Mouse (Mus musculus) neural tube, embryonic 10.5 days (tissue): ENCODE measurements around the gene Grin3b.

ENCODE experiments used
- DNase-seq: peaks from one replicate; pipeline ENCODE4 v3.0.0-alpha.2; 2017; ENCODE audit warnings: low spot score; ENCODE audit errors: extremely low spot score

The Grin3b gene

GRCm38 (mm10) chr10:79987771-79988505, 17.4 kb downstream of the Grin3b start:
- DNase-seq, result peak; percentile 44

GRCm38 (mm10) chr10:79988506-79989271, 18.2 kb downstream of the Grin3b start, which contains the start of gene Cnn2:
Gene Cnn2 (plus strand): TSS chr10:79988584.
- peak; percentile 73 for DNase-seq

DNA sequence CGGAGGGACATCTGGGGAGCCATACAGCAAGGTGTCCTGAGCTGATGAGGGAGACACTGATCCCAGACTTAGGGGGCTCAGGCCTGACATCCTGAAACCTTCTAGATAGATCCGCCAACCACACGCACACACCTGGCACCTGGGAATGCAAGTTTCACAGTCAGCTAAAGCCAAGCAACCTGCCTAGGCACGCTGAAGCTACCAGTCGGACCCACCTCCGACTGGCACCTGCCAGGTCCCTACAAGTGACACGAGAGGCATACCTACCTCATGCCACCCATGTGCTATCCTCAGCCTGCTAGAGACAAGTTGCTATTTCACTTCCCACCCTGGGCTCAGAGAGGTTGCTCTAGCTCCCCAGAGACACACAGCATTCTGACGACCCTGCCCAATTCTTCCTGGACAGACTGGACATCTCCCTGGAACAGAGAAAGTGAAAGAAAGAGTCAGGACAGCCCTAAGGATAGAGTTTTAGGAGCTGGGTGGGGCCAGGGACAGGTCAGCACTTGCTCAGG, 18.8 kb downstream of the Grin3b start:
- DNase-seq, result no peak

DNA sequence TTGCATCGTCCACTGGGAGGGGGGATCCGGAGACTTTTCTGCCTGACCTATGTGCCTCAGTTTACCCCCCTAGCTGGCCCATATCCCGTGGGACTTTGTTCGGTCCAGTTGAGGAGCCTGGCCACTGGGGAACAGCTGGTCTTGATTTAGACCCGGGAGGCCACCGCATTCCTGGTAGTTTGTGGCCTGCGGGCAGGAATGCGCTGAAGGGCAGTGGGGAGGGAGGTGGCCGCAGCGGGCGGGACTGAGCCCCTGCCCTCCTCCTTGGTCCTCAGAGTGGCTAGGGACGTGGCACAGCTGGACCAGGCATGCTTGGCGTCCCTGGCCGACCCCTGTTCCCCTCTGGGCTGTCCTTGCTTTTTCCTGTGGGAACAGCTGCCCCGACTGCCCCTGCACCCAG, 19.4 kb downstream of the Grin3b start:
- peak; percentile 58 for DNase-seq

- DNase-seq, result no peak
Measured at GRCm38 (mm10) chr10:79991099-79991498, 20.6 kb downstream of the Grin3b start.

GRCm38 (mm10) chr10:79991548-79991947, 21.0 kb downstream of the Grin3b start:
- DNase-seq, result no peak

DNA sequence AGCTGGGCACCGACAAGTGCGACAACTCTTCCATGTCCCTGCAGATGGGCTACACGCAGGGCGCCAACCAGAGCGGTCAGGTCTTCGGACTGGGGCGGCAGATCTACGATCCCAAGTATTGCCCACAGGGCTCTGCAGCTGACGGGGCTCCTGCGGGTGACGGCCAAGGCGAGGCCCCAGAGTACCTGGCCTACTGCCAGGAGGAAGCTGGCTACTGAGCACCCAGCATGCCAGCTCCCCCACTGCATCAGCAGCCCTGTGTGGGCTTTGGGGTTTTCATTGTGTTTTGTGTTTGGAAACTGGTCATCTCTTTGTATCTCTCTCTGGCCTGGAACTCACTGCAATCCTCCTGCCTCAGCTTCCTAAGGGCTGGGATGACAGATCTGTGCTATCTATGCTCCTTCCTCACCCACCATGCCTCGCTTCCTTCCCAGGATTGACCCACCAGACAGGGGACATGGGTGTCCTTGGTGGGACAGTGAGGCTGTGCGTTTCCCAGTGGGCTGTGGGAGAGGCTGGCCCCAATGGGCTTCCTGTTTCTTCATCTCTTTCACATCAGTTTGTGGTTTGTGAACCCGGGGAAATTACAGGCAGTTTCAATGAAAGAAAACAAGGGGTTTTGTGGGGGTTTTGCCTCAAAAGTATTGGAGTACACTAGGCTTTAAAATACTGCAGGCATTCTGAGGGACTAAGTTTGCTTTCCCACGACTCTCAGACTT, 24.0 kb downstream of the Grin3b start:
- no peak for DNase-seq

DNA sequence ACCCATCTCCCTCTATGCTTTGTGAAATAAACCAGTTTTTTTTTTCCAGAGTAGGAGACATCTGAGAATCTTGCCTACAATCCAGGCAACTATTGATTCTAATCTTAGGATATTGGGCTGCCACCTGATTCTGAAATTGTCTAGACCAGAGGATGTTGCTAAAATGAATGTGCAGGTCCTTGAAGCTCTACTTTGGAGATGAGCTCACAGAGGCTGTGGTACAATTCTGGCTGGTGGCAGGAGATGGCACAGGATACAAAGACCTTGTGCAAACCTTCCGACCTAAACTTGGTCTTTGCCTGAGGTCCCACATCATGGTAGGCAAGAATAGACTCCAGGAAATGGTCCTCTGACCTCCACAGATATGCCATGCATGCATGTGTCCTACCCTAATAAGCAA, 25.1 kb downstream of the Grin3b start:
- DNase-seq, result no peak

DNA sequence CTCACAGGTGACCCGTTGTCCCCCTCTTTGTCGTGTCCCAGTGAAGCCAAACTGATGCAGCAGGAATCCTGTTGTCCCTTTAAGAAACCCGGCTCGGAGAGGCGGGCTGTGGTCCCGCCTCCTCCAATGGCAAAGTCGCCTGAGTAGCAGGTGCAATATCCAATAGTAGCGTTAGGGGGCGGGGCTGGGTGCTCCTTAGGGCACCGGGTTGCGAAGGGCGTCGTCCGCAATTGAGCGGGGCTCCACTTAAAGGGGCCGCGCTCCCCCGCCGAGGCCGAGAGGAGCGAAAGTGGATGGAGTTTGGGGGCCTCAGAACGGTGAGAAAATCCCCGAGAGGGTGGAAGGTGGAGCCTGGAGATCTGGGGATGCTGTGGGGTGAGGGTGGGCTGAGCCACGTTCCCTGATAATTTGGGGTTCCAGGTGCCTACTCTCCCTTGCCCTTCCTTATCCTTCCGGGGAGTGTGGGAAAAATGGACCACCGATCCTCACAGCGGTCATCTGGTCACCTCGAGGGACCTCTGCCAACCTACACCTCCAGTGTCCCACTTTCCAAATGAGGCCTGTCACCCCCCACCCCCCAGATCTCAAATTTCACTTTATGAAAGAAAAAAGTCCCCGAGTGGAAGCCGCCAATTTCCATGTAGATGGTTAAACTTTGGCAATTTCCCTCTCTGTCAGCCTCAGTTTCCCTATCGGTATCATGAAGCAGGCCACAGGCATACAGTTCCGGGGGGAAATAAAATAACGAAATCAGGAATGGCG, 25.9 kb downstream of the Grin3b start, which contains the start of gene Abca7:
Gene Abca7, plus strand, starts transcription at position 223 of the 762 bp plus-strand sequence.
- peak; percentile 95 for DNase-seq

DNA sequence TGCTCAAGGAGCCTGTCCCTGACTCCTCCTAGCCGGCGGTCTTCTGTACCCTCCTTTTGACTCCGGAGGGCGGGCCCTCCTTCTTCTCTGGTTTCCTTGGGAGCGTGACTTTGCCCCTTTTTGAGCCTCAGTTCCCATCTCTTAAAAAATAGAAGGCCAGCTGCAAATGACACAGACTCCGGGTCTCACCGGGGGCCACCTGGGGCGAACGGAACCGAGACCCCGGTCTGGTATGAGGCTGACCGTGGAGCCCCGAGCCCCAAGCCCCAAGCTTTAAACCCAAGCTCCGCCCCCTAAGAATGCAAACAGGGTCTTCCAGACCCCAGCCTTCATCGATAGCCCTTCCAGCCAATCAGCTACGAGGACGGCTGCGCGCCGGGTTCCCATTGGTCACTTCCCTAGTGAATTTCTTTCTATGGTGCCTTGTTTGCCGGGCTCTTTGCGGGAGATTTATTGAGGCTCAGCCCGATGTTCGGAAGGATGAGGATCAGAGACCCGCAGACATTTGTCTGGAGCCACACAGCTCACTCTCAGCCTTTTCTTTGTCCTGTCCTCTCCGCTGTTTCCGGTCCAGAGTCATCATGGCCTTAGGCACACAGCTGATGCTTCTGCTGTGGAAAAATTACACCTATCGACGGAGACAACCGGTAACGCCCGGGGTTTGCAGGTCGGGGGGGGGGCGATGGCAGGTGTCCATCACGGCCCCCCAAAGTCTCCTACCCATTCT, 26.7 kb downstream of the Grin3b start:
- peak; percentile 92 for DNase-seq

DNA sequence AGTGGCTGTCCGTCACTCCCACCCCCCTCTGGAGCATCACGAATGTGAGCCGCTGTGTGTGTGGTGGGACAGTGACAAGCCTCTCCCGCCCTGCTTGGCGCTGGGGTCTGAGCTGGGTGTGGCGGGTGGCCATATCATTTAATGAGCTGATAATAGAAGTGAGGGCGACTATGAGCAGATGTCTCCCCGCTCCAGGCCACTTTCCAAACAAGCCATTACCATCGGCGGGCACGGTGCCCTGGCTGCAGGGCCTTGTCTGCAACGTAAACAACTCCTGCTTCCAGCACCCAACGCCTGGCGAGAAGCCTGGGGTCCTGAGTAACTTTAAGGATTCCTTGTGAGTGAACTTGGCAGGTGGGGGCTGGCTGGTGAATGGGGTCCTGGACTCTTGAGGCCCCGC, 27.3 kb downstream of the Grin3b start:
- DNase-seq, result no peak

DNA sequence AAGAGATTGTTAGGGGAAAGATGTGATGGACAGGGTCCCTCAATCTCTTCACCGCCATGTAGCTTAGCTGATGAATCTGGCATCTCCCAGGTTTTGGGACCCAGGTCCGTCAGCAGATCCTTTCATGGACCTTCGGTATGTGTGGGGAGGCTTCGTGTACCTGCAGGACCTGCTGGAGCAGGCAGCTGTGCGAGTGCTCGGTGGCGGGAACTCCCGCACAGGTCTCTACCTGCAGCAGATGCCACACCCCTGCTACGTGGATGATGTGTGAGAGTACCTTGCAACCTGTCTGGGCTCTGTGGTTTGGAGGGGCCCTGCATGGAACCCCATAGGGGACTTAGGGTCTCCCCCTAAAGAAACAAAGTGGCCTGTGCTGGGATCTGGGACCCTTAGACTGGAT, 31.4 kb downstream of the Grin3b start:
- no peak for DNase-seq

- no peak for DNase-seq
Measured at GRCm38 (mm10) chr10:80002829-80003228, 32.3 kb downstream of the Grin3b start.

DNA sequence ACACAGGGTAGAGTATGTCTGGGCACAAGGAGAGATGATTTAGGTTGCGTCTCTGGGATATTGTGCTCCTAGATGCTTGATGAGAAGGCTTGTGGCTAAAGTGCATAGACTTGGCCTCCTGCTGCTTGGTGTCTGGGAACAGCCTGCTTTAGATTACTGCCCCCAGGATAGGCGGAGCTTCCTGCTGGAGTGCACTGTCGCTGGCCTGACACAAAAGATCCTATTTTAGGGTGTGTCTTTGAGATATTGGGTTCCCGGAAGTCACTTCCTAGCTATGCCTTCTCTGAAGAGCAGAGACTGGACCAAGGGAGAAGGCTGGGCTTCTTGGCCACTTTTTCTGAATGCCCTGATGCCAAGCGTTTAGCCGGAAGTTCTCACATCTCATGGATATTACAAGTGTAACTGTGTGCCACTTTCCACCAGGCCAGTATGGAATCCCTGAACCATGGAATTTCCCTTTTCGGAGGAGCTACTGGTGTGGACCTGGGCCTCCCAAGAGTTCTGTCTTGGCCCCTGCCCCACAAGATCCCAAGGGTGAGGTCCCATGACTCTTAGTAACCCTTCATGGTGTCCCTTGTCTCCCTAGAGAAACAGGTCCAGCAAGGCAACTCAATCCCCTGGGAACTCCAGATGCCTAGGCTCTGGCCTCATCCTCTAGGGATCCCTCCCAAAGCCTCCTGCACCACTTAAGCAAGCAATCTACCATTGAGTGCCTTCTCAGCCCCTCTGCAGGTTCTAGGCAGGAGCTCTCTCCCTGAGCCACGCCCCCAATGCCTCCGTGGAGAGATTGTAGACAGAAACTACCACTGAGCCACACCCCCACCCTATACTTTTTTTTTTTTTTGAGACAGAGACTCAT, 33.1 kb downstream of the Grin3b start:
- no peak for DNase-seq

- DNase-seq, result no peak
Measured at GRCm38 (mm10) chr10:80004233-80004705, 33.8 kb downstream of the Grin3b start.

- DNase-seq, result no peak
Measured at GRCm38 (mm10) chr10:80011740-80012139, 41.2 kb downstream of the Grin3b start.

GRCm38 (mm10) chr10:80013609-80014008, 43.1 kb downstream of the Grin3b start:
- DNase-seq, result no peak

- DNase-seq, result no peak
Measured at GRCm38 (mm10) chr10:80014484-80015290, 44.2 kb downstream of the Grin3b start.
